Mouse (Mus musculus): Measurements from ENCODE around the gene Chd3.

DNA sequence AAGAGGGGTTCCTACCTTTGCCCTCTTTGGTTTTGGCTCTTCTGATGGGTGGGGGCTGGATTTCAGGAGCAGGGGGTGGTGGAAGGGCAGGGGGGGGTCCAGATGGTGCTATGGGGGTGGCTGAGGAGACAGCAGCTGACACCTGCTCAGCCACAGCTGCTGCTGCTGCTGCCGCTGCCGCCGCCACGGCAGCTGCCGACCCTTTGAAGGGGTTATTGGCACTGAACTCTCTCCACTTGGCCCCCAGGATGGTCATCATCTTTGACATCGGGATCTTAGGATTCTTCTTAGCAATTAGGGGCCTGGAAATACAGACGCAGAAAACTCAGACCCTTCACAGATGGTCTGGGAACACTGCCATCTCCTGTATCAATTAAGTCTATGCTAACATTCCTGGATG is 7.2 kb downstream of the Chd3 start:
- TF ChIP-seq CTCF (IDR thresholded peaks at IDR 0.05; ENCODE audit: low read depth) (no peak), EP300 (IDR thresholded peaks at IDR 0.05; ENCODE audit: low read depth) (no peak)

Data from liver, embryonic 14.5 days (tissue).